Mouse (Mus musculus) cerebellum, adult 8-10 months (tissue): ENCODE results near the gene Abcc2.

Experiments used
- DNase-seq: peaks from one replicate; pipeline ENCODE4 v3.0.0; 2022

The Abcc2 gene

DNA sequence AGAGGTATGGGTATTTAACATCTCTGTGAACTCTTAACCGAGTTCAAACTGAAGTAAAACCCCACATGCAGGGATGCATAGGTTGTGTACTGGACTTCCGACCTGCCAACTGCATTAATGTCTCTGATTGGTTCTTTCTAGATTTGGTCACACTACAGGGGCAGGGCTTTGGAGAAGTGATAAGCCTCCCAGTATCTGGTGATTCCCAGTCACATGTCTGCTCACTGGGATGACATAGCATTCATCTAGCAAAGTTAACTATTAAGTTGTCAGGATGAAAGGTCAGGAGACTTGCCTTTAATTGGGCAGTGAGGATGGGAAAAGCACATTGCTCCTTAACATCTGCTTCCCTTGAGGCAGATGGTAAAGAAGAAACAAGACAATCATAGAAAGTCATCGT lies at the start of gene Abcc2:
Gene Abcc2, plus strand, starts transcription at position 213 of the 400 bp plus-strand sequence.
- no peak for DNase-seq

GRCm38 (mm10) chr19:43738409-43738808 lies 43.6 kb upstream of the Abcc2 start:
- no peak for DNase-seq

- DNase-seq: no peak
Measured at GRCm38 (mm10) chr19:43743401-43743800, 38.6 kb upstream of the Abcc2 start.

GRCm38 (mm10) chr19:43745740-43746139 lies 36.3 kb upstream of the Abcc2 start:
- DNase-seq: no peak

DNA sequence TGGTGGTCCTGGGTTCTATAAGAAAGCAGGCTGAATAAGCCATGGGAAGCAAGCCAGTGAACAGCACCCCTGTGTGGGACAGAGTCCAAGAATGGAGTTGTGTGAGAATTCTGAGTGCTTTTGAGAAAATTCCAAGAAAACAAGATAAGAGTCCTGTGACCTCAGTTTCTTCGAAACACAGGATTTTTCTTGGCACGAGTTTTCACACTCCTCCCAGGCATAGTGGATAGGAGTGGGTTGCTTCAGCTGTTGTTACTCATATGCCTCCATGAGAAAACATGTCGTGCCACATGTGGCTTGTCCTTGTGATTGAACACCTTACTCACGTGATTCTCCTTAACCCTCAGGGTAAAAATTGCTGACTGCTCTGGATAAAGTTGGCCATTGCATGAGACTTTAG lies 34.1 kb upstream of the Abcc2 start:
- DNase-seq: no peak

DNA sequence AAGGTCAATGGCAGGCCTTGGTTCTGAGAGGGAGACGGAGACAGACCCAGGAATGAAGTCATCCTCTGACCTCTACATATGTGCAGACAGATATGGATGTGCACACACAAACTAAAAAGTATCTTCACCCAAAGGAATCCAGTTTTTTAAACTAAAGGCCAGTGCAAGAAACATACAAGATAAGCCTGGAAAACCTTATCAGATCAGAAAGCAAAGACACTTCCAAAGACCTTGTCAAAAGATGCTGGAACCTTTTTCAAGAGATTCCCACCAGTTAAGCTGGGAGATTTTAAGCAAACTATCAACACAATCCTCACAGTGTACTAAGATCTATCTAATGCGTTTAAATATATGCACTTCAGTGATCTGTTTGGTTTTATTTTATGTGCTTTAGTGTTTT lies 32.0 kb upstream of the Abcc2 start:
- no peak for DNase-seq

- peak; percentile 97 for DNase-seq
Measured at GRCm38 (mm10) chr19:43752489-43753225, 29.3 kb upstream of the Abcc2 start, which contains the start of the genes Cutc and Cox15. Gene Cutc (plus strand): TSS chr19:43752996. Gene Cox15 (minus strand): TSS chr19:43753000.

DNA sequence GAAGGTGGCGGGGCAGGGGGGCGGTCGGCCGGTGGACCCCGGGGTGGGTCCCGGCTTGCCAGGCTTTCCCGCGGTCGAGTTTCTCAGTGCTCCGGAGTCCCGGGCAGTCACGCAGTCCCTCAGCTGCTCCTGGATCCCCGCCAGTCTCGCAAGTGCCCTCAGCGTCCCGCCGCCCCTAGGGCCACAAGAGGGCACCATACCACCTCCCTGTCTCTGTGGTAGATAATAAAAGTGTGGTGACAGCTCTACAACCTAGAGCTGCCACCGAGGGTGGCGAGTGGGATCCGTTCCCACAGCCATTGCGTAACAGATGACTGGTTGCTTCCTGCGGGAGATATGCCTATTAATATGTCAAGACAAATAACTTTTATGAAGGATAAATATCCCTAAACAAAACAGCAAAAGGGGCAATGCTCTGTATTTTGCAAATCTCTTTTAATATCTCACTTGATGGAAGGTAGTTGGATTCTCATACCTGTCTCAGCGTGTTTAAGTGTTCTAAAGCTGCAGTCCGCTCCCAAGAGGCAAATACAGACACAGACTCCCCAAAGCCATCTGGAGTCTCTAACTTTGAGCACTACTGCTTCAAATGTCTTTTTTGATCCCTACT lies 28.7 kb upstream of the Abcc2 start:
- peak; percentile 92 for DNase-seq

DNA sequence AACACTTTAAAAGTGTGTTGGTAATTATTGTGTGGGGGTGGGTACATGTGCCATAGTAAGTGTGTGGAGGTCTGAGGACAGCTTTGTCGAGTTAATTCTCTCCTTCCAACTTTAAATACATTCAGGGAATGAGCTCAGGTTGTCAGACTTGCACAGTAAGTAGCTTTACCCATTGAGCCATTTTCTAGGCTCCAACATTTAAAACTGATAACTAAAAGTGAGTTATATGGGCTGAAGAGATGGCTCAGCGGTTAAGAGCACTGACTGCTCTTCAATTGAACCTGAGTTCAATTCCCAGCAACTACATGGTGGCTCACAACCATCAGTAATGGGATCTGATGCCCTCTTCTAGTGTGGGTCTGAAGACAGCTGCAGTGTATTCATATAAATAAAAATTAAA lies 27.8 kb upstream of the Abcc2 start:
- DNase-seq: no peak

DNA sequence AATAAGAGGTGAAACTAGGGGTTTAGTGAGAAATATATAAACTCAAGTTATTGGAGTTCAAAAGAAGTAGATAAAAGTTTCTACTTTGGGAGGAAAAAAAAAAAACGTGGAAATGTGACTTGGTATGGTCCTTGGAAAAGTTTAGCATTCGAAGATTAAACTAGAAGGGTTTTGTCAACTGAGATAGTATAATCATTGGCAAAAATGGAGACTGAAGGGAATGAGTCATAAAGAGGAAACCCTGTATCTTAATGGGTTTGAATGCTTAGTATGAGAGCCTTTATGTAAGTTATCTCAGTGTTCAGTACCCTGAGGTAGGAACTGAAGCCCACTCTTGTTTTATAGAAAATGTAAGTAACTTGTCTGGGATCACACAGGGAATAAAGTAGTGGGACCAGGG lies 27.1 kb upstream of the Abcc2 start:
- no peak for DNase-seq

DNA sequence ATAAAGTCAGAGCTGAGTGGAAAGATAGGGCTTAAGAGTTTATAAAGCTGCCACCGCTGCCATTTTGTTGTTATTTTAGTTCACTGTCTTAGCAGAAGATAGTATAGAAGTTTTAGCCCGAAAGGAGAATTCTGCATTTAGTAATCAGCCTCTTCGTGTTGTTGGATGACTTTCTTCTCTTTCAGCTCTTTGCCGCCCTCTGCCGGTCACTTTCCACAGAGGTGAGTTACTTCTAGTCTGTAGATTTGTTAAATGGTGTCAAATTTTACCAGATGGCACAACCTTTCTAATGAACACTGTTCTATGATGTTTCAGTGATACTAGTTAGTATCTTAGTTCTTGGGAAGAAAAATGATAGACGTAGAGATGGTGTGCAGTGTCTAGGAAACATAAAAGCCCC lies 21.5 kb upstream of the Abcc2 start:
- DNase-seq: peak; percentile 60

DNA sequence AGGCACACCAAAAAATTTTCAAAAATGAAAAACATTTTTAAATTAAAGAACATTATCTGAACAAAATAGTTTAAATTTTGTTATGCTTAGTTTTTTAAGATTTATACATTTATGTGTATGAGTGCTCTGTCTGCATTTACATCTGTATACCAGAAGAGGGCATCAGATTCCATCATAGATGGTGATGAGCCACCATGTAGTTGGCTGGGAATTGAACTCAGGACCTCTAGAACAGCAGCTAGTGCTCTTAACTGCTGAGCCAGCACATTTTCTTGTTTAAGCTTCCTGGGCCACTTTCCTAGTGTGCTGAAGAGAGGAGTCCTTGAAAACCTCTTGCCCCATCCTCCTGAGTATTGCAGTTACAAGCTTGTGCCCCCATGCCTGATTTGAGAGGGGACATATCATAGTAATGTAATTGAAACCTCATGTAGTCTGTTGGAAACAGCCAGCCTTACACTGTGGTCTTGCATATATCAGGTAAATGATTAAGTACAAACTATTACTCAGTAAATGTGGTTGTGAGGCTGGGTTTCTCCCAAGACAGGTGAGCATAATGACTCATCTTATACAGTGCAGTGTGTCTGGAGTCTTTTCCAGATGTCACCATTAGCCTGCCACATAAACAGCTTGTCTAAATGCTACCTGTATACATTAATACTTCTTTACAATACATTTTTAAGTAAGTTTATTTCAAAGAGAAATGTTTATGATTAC lies 20.3 kb upstream of the Abcc2 start:
- DNase-seq: no peak

DNA sequence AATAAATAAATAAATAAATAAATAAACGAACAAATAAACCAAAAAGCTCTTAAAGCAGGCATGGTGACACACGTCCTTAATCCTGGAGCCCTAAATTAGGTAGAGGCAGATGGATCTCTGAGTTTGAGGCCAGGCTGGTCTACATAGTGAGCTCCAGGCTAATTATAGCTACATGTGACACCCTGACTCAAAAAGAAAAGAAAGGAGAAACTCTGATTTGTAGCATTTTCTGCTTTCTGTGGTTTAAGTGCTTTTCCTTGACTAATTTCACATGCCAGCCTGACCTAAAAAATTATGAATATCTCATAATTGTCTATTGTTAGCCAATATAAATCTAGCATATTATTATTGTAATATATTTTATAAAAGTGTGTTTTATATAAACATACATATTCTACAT lies 19.6 kb upstream of the Abcc2 start:
- DNase-seq: no peak

- DNase-seq: no peak
Measured at GRCm38 (mm10) chr19:43766451-43766850, 15.5 kb upstream of the Abcc2 start.

GRCm38 (mm10) chr19:43767549-43768322 lies 14.3 kb upstream of the Abcc2 start:
- no peak for DNase-seq

GRCm38 (mm10) chr19:43769366-43769960 lies 12.5 kb upstream of the Abcc2 start:
- DNase-seq: no peak

- no peak for DNase-seq
Measured at GRCm38 (mm10) chr19:43770584-43770983, 11.4 kb upstream of the Abcc2 start.

GRCm38 (mm10) chr19:43771499-43771969 lies 10.5 kb upstream of the Abcc2 start:
- no peak for DNase-seq

DNA sequence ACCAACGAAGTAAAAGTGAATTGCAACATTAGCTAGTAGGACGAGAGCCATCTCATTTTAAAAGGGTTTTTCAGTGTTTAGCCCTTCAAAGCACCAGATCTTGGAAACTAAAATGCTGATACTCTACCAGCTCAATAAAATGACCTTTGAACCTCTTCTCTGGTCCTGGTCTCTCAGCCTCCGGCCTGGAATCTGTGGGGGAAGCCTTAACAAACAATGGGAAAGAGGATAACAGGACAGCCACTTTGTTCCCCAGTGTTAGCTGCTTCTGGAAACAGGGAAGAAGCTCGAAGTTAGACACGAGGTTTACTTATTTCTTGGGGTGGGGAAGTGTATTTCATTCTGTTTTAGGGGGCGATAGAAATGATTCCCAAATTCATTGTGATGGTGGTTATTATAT lies 9.7 kb upstream of the Abcc2 start:
- DNase-seq: no peak

DNA sequence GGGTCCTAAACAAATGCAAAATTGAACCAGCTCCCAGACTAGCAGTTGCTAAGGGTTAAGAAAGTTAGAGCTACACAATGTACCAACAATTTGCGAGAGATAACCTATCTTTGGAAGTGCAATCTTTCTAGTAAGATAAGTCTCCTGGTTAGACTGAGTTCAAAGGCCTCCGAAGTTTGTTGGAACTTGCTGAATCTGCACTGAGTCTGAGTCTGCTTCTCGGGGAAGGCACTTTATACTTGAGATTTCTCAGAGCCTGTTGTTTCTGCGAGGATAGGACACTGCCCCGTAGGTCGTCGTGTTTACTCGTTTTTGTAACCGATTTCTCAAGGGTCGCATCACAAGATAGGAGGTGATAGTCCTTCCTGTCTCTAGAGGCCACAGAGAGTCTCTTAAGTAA lies 6.6 kb upstream of the Abcc2 start:
- DNase-seq: no peak

DNA sequence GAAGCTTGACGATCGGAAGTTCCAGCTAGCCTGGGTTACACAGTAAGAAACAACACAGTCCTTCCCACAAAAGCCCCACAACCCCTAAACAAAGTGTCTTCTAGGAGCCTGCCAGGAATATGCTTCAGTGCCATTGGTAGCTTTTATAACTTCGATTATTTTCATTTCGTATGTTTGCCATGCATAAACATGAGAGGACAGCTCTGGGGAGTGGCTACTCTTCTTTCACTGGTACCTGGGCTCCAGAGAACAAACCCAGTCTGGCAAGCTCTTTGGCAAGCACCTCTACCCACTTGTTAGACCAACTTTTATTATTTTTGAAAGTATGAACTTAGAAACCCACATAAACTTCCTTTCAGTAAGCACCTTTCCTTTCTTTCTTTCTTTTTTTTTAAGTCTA lies 5.4 kb upstream of the Abcc2 start:
- no peak for DNase-seq

DNA sequence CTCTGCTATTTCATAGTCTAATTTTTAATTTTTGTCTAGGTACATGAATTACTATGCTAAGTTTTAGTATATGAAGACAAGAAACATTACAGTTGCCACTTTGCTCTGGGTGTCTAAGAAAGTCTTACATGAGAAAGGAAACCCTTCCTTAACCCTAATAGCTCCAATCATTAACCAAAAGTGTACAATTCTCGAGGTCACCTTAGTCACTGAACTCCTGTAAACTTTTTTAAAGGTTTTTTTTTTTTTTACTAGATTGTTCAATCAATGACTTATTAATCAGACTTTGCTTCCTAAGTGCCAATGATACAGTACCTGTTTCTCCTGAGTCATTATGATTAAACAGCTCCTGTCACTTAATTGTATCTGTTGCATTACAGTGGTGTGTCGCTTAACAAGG lies 4.7 kb upstream of the Abcc2 start:
- no peak for DNase-seq

GRCm38 (mm10) chr19:43780391-43780790 lies 1.6 kb upstream of the Abcc2 start:
- no peak for DNase-seq
